Mouse (Mus musculus) midbrain, embryonic 16.5 days (tissue): ENCODE measurements at regions not wholly inside any gene's neighbourhood (a gene's known extent, or its start where the extent isn't known, plus 50 kb on each side); places are given as distances from the start of the nearest gene placed in this dataset.

ENCODE experiments used
- ATAC-seq: fragments of 200-750 bp; cut with Nextera tagmentation; 2 replicates; pipeline ENCODE4 v1.8.0; 2017; ENCODE audit warnings: moderate TSS enrichment
- H3K27ac ChIP-seq: fragments of 300-500 bp; sonication (generic); 2 replicates; pipeline ENCODE4 v1.5.1; 2014; ENCODE audit warnings: mild to moderate bottlenecking, low read length, mixed read lengths
- H3K27me3 ChIP-seq: fragments of 300-500 bp; sonication (generic); 2 replicates; pipeline ENCODE4 v1.6.1; 2014; ENCODE audit warnings: low read depth, low read length, mixed read lengths; ENCODE audit not compliant: control insufficient read depth, insufficient read depth
- H3K36me3 ChIP-seq: fragments of 300-500 bp; sonication (generic); 2 replicates; pipeline ENCODE4 v1.6.1; 2014; ENCODE audit warnings: mild to moderate bottlenecking, low read length, moderate library complexity, mixed read lengths; ENCODE audit not compliant: control insufficient read depth, insufficient read depth
- H3K4me1 ChIP-seq: fragments of 300-500 bp; sonication (generic); 2 replicates; pipeline ENCODE4 v1.6.1; 2014; ENCODE audit warnings: mild to moderate bottlenecking, low read length, mixed read lengths; ENCODE audit not compliant: control insufficient read depth, insufficient read depth
- H3K4me2 ChIP-seq: fragments of 300-500 bp; sonication (generic); 2 replicates; pipeline ENCODE4 v1.6.1; 2014; ENCODE audit warnings: mild to moderate bottlenecking, low read length, mixed read lengths
- H3K4me3 ChIP-seq: fragments of 300-500 bp; sonication (generic); 2 replicates; pipeline ENCODE4 v1.5.1; 2014; ENCODE audit warnings: low read depth, mild to moderate bottlenecking, low read length, moderate library complexity, mixed read lengths
- H3K9ac ChIP-seq: fragments of 300-500 bp; sonication (generic); 2 replicates; pipeline ENCODE4 v1.6.1; 2014; ENCODE audit warnings: low read depth, low read length, mixed read lengths
- H3K9me3 ChIP-seq: fragments of 300-500 bp; sonication (generic); replicated peaks from 2 replicates; pipeline ENCODE4 v1.6.1; 2014; ENCODE audit warnings: mild to moderate bottlenecking, low read length, mixed read lengths; ENCODE audit not compliant: control insufficient read depth, poor library complexity, severe bottlenecking
- WGBS: fragments of 180-500 bp; shearing (Covaris S2); extraction: QIAGEN DNeasy Blood & Tissue Kit; methylation state at CpG from one replicate; pipeline ENCODE4 v1.1.7; 2014; 5-methylcytosine and 5-hydroxymethylcytosine counted together

DNA sequence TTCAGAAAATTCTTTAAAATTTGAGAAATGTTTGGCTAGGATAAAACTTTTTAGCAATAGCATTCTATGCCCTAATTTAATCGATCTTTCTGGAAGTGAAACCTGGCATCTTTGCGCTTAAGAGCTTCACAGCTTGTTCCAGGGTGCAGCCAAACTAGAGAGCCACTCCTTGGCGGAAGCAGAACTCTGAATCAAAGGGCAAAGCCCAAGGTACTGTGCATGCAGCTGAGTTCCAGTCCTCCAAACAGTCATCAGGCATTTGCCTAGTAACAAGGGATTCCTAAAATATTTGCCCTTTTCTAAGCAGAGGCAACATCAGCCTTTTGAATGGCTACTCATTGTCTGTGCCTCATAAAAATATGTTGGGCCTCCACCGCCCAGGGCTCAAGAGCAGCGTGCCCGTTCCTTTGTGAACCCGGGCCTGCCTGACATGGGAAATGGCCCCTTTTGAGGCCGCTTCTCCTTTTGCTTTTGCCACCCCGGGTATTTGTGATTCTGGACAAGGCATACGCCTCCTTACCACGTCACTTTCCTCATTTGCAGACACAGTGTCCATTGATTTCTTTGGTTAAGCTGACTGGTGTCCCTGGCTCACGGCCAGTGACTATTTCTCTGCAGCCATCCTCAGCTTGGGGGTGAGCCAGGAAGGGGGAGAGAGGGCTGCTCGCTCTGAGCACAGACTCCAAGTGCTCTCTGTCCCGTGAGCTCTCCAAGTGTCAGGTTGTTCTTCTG lies 402.2 kb upstream of the Smim15 start:
- H3K9ac ChIP-seq: no peak overlapping the region
- 32% methylated on average over 14 of the region's 14 CpGs for WGBS
- no peaks in the 10 kb centered on the region for H3K9me3 ChIP-seq
- peak overlapping the region; percentile 34; the same call in 1 of the 2 replicates for H3K27ac ChIP-seq
- H3K4me3 ChIP-seq: no peak overlapping the region
- H3K27me3 ChIP-seq: no peaks in the 10 kb centered on the region
- H3K4me2 ChIP-seq: no peak overlapping the region
- peaks cover 7% of the 10 kb centered on the region; the same call in 1 of the 2 replicates for H3K4me1 ChIP-seq
- ATAC-seq: peak; percentile 71
- no peaks in the 10 kb centered on the region for H3K36me3 ChIP-seq

DNA sequence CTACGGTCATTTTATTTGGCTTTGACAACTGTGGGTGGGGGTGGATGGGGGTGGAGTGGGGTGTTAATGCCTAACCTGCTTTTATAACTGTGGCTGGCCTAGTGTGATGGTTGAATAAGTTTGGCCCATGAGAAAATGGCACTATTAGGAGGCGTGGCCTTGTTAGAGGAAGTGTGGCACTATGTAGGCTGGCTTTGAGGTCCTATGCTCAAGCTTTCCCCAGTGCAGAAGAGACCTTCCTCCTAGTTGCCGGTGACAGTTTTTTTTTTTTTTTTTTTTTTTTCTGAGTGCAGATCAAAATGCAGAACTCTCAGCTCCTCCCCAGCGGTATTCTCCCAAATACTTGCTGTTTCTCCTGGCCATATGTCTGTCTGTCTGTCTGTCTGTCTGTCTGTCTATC lies 404.6 kb upstream of the Smim15 start:
- H3K4me2 ChIP-seq: no peak overlapping the region
- H3K36me3 ChIP-seq: no peaks in the 10 kb centered on the region
- H3K4me1 ChIP-seq: peaks cover 2% of the 10 kb centered on the region
- H3K9ac ChIP-seq: no peak overlapping the region
- H3K27ac ChIP-seq: no peak overlapping the region
- no peaks in the 10 kb centered on the region for H3K27me3 ChIP-seq
- 92% methylated on average over 4 of the region's 4 CpGs for WGBS
- no peaks in the 10 kb centered on the region for H3K9me3 ChIP-seq
- H3K4me3 ChIP-seq: no peak overlapping the region
- no peak for ATAC-seq

DNA sequence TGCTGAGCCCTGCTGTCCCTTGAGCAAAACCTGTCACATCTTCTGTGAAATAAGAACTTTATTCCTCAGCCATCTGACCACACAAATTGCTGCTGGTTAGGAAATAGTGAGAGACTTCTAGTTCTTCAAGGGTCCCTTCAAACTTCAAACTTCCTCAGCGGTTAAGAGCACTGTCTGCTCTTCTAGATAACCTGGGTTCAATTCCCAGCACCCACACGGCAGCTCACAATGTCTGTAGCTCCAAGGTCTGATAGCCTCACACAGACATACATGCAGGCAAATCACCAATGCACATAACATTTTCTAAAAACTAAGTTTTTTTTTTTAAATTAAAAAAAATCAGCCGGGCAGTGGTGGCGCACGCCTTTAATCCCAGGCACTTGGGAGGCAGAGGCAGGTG lies 407.0 kb upstream of the Smim15 start:
- 97% methylated on average over 5 of the region's 5 CpGs for WGBS
- ATAC-seq: no peak
- H3K9me3 ChIP-seq: no peaks in the 10 kb centered on the region
- H3K9ac ChIP-seq: no peak overlapping the region
- no peaks in the 10 kb centered on the region for H3K27me3 ChIP-seq
- H3K27ac ChIP-seq: no peak overlapping the region
- no peak overlapping the region for H3K4me2 ChIP-seq
- H3K36me3 ChIP-seq: no peaks in the 10 kb centered on the region
- H3K4me1 ChIP-seq: peaks cover 2% of the 10 kb centered on the region
- no peak overlapping the region for H3K4me3 ChIP-seq

DNA sequence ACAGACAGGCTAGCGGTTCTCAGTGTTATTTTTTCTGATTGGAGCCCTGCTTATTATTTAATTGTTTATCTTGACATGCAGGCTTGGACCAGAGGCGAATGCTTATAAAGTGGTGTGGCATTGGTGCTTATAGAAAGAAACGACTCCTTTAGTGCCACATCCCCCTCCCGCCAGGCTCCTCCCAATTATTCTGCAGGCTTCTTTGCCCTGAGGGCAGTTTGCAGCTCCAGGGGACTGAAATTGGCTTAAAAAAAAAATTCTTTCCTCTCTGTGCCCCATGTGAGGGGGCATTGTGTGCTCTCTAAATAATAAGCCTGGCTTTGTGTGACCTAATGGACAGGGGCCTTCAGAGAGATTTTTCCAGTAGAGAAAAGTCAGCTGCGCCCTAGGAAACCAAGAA lies 409.1 kb upstream of the Smim15 start:
- no peak for ATAC-seq

DNA sequence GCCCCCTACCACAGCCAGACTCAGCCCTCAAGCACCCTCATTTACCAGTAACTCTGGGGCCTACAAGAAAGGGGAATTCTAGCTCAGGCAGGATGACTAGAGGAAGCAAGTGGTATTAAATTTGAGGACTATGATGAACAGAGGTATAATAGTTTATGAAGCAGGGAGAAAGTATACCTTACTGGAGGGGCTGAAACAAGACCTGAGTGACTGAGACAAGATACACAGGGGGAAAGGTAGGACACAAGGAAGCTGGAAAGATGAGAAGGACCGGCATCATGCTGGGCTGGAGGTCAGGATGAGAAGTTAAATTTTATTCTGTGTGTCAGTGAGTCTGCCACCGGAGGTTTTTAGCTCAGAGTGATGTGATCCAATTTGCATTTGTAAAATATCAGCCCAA lies 417.2 kb upstream of the Smim15 start:
- no peaks in the 10 kb centered on the region for H3K9me3 ChIP-seq
- no peak overlapping the region for H3K4me3 ChIP-seq
- no peak overlapping the region for H3K4me2 ChIP-seq
- H3K9ac ChIP-seq: peak overlapping the region; percentile 6; the same call in 1 of the 2 replicates
- no peaks in the 10 kb centered on the region for H3K36me3 ChIP-seq
- no peak overlapping the region for H3K27ac ChIP-seq
- H3K27me3 ChIP-seq: no peaks in the 10 kb centered on the region
- ATAC-seq: no peak
- H3K4me1 ChIP-seq: no peaks in the 10 kb centered on the region
- WGBS: 61% methylated on average over 2 of the region's 2 CpGs

More for the DNA sequence above, 409.1 kb upstream of the Smim15 start:
- Histone ChIP-seq H3K27ac (no peak overlapping the region), H3K4me2 (no peak overlapping the region), H3K4me1 (peaks cover 2% of the 10 kb centered on the region), H3K4me3 (no peak overlapping the region), H3K27me3 (no peaks in the 10 kb centered on the region), H3K9me3 (no peaks in the 10 kb centered on the region), H3K9ac (no peak overlapping the region), H3K36me3 (no peaks in the 10 kb centered on the region)
- 29% methylated on average over 5 of the region's 5 CpGs for WGBS

DNA sequence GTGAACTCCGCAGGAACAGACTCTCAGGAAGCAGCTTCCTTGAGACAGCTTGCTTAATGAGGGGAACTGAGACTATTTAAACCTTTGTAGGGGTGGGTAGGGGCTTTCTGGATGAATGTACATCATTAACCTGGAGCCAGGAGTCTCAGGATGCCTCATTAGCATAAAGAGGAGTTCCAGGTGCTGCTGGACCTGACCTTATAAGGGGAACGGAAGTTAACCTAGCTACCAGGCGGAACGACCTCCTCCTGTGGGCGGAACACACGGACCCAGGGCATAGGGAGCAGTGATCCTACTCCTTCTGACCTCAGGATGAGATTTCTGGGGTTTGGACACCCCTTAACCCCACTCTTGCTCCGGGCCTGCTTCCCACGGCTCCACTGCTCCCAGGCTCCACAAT lies 417.6 kb upstream of the Smim15 start:
- no peaks in the 10 kb centered on the region for H3K27me3 ChIP-seq
- no peak overlapping the region for H3K4me2 ChIP-seq
- H3K4me3 ChIP-seq: no peak overlapping the region
- WGBS: 63% methylated on average over 8 of the region's 8 CpGs
- H3K36me3 ChIP-seq: no peaks in the 10 kb centered on the region
- H3K9me3 ChIP-seq: no peaks in the 10 kb centered on the region
- no peak for ATAC-seq
- no peak overlapping the region for H3K27ac ChIP-seq
- H3K4me1 ChIP-seq: no peaks in the 10 kb centered on the region
- H3K9ac ChIP-seq: peak overlapping the region; percentile 6; the same call in 1 of the 2 replicates

DNA sequence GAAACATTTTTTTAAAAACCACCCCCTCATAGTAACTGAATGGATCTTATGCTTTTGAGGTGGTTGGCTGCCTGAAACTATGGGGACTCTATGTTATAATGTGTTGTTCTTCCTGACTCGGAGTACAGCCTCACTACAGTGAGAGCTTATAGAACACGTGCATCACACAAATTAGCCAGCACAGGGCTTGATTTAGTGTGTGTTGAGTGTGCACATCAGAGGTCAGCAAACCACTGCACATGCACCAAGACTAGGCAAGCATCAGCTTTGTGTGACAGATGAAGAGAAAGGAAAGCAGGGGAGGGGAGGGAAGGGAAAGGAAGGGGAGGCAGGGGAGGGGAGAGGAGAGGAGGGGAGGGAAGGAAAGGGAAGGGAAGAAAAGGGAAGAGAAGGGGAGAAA lies 422.9 kb upstream of the Smim15 start:
- Histone ChIP-seq H3K27me3 (no peaks in the 10 kb centered on the region), H3K4me2 (no peak overlapping the region), H3K9ac (no peak overlapping the region), H3K36me3 (no peaks in the 10 kb centered on the region), H3K27ac (no peak overlapping the region), H3K4me1 (peaks cover 24% of the 10 kb centered on the region), H3K9me3 (no peaks in the 10 kb centered on the region), H3K4me3 (no peak overlapping the region)
- no peak for ATAC-seq
- 67% methylated on average over 2 of the region's 2 CpGs for WGBS

DNA sequence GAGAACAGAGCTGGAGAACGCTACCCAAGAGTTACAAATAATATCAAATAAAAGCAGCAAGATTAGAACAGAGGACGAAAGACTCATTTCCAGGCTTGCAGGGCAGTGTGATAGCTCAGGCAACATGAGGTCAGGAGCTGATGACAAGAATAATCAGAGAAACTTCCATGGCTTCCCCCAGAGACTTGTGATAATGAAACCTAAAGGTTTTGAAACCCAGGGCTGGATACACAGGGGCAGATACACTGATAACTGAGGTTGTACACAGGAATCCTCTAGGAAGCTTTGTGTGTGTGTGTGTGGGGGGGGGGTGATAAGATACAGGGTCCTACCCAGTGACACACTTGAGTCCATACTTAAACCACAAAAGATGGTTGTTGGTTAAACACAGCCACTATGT lies 423.4 kb upstream of the Smim15 start:
- Histone ChIP-seq H3K27ac (no peak overlapping the region), H3K4me2 (no peak overlapping the region), H3K36me3 (no peaks in the 10 kb centered on the region), H3K4me3 (no peak overlapping the region), H3K9me3 (no peaks in the 10 kb centered on the region), H3K4me1 (peaks cover 24% of the 10 kb centered on the region), H3K27me3 (no peaks in the 10 kb centered on the region), H3K9ac (no peak overlapping the region)
- ATAC-seq: no peak
- 64% methylated on average over 2 of the region's 2 CpGs for WGBS

DNA sequence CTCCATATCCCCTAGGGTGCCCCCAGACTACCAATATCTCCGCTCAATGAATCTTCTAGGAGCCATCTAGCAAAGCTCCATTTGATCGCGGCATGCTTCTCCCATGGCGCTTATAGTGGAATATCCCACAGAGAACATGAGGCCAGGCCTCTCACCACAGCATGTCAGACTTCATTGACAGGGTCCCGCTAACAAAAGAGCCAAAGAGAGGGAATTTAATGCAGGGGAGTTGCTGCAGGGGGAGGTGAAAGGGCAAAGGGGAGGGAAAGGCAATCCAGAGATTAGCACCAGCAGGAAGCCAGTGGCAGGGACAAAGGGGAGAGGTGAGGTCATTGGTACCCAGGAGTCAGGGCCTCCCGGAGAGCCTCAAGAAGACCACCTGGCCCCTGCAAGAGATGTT lies 424.0 kb upstream of the Smim15 start:
- H3K27ac ChIP-seq: no peak overlapping the region
- H3K36me3 ChIP-seq: no peaks in the 10 kb centered on the region
- H3K9me3 ChIP-seq: no peaks in the 10 kb centered on the region
- ATAC-seq: no peak
- no peaks in the 10 kb centered on the region for H3K27me3 ChIP-seq
- no peak overlapping the region for H3K9ac ChIP-seq
- WGBS: 13% methylated on average over 6 of the region's 6 CpGs
- no peak overlapping the region for H3K4me2 ChIP-seq
- H3K4me1 ChIP-seq: peaks cover 24% of the 10 kb centered on the region
- no peak overlapping the region for H3K4me3 ChIP-seq
